9 mouse cellular contexts compared by ENCODE assay signal in the genomic region with DNA sequence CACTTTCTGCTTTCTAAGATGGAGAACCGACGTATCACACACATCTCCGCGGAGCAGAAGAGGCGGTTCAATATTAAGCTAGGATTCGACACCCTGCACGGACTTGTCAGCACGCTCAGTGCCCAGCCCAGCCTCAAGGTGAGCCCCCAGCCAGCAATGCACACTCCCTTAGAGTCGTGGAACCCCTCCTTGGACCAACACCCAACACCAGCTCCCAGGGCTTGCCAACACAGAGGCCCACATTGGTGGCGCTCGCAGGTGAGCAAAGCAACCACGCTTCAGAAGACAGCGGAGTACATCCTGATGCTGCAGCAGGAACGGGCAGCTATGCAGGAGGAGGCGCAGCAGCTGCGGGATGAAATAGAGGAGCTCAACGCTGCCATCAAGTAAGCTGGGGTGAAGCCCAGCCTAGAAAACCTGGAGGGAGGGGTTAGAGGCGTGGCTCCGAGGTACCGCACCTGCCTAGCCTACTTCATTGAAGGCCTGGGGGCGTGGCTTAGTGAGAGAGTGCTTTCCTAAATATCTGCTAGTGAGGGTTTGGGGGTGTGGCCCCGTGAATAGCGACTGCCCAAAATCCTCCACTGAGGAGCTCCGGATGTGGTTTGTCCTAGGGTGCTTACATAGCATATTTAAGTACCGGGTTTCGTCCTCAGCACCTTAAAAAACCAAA. TPM values are rescaled to one million over a fixed set of nuclear protein-coding genes. Genes with fewer than 3 reads are reported as not detected.
DNase-seq lines count a peak whose midpoint lies in the region; ATAC-seq and TF ChIP-seq lines count a peak whose summit lies in the region.
"Had no signal": no experiment of that assay in that cellular context is flagged by ENCODE, and none has a peak within 500 bp of the region (broad histone marks: within the 10 kb centered on the region; RNA-seq: fewer than 3 reads in every experiment).

No protein-coding gene starts in this region.

- H3K9me3 ChIP-seq in forebrain, embryonic 10.5 days, result no peaks in the 10 kb centered on the region
- 0 out of 2 replicates have a peak, but pooled peaks cover 2% of the 10 kb centered on the region for H3K9me3 ChIP-seq in intestine, postnatal 0 days (ENCODE audit: control insufficient read depth)
- no peaks in the 10 kb centered on the region for H3K9me3 ChIP-seq in neural tube, embryonic 15.5 days (replicated peaks)

- H3K4me3 ChIP-seq in cerebellum, adult 2 months (replicated peaks; ENCODE audit: insufficient read depth, low read depth, low read length), result peak overlapping the region; percentile 31
- peak overlapping the region; percentile 36 for H3K4me3 ChIP-seq in forebrain, embryonic 10.5 days
- peak overlapping the region; percentile 11 for H3K4me3 ChIP-seq in intestine, postnatal 0 days (ENCODE audit: low read depth, low read length)
- no peak overlapping the region for H3K4me3 ChIP-seq in lung, adult 2 months (replicated peaks; ENCODE audit: extremely low read depth, low read depth, low read length)
- H3K4me3 ChIP-seq in neural tube, embryonic 15.5 days (replicated peaks), result peak overlapping the region; percentile 30

- TF ChIP-seq POLR2A in cerebellum, adult 2 months (IDR thresholded peaks at IDR 0.05; ENCODE audit: borderline replicate concordance, insufficient read depth, low read length), result no peak
- TF ChIP-seq POLR2A in lung, adult 2 months (IDR thresholded peaks at IDR 0.05; ENCODE audit: borderline replicate concordance, extremely low read depth, low read depth, low read length), result no peak

- H3K4me1 ChIP-seq in cerebellum, adult 2 months (ENCODE audit: control insufficient read depth, insufficient read depth, low read length), result no peaks in the 10 kb centered on the region
- H3K4me1 ChIP-seq in forebrain, embryonic 10.5 days, result peaks cover 15% of the 10 kb centered on the region
- H3K4me1 ChIP-seq in intestine, postnatal 0 days (replicated peaks; ENCODE audit: control insufficient read depth, insufficient read depth, low read length), result no peaks in the 10 kb centered on the region
- no peaks in the 10 kb centered on the region for H3K4me1 ChIP-seq in lung, adult 2 months (ENCODE audit: control insufficient read depth, insufficient read depth, low read length)
- peaks cover 7% of the 10 kb centered on the region for H3K4me1 ChIP-seq in neural tube, embryonic 15.5 days

- no peak overlapping the region for H3K27ac ChIP-seq in cerebellum, adult 2 months (ENCODE audit: insufficient read depth, low read length)
- no peak overlapping the region for H3K27ac ChIP-seq in forebrain, embryonic 10.5 days
- H3K27ac ChIP-seq in intestine, postnatal 0 days (ENCODE audit: low read depth, low read length), result no peak overlapping the region
- H3K27ac ChIP-seq in neural tube, embryonic 15.5 days (replicated peaks), result no peak overlapping the region

- H3K27me3 ChIP-seq in cerebellum, adult 2 months (ENCODE audit: control insufficient read depth, insufficient read depth, low read length), result no peaks in the 10 kb centered on the region
- H3K27me3 ChIP-seq in forebrain, embryonic 10.5 days (ENCODE audit: poor library complexity, severe bottlenecking), result peaks cover 48% of the 10 kb centered on the region
- H3K27me3 ChIP-seq in intestine, postnatal 0 days (replicated peaks; ENCODE audit: control insufficient read depth, insufficient read depth, low read length), result peaks cover 11% of the 10 kb centered on the region; the same call in 1 of the 2 replicates
- H3K27me3 ChIP-seq in neural tube, embryonic 15.5 days (replicated peaks), result peaks cover 45% of the 10 kb centered on the region

- TF ChIP-seq CTCF in cerebellum, adult 2 months (IDR thresholded peaks at IDR 0.05; ENCODE audit: borderline replicate concordance, insufficient read depth, low read depth, low read length), result no peak
- no peak for TF ChIP-seq CTCF in intestine, postnatal 0 days (IDR thresholded peaks at IDR 0.05; ENCODE audit: low read depth)
- no peak for TF ChIP-seq CTCF in lung, adult 2 months (IDR thresholded peaks at IDR 0.05; ENCODE audit: insufficient read depth, low read length)

- no peak for ATAC-seq in cerebellum, adult (ENCODE audit: insufficient number of reproducible peaks, low FRiP score, low TSS enrichment)
- ATAC-seq in intestine, postnatal 0 days, result peak; percentile 52
- peak; percentile 47; the same call in 1 of the 2 replicates for ATAC-seq in neural tube, embryonic 15.5 days (ENCODE audit: low FRiP score)

- H3K9ac ChIP-seq in intestine, postnatal 0 days (ENCODE audit: low read depth, low read length), result no peak overlapping the region
- no peak overlapping the region for H3K9ac ChIP-seq in neural tube, embryonic 15.5 days (replicated peaks)

- peak overlapping the region; percentile 54 for H3K4me2 ChIP-seq in intestine, postnatal 0 days (replicated peaks; ENCODE audit: low read depth)
- peak overlapping the region; percentile 55 for H3K4me2 ChIP-seq in neural tube, embryonic 15.5 days

- H3K36me3 ChIP-seq in forebrain, embryonic 10.5 days (replicated peaks), result no peaks in the 10 kb centered on the region
- H3K36me3 ChIP-seq in intestine, postnatal 0 days (ENCODE audit: control insufficient read depth, insufficient read depth), result no peaks in the 10 kb centered on the region
- no peaks in the 10 kb centered on the region for H3K36me3 ChIP-seq in neural tube, embryonic 15.5 days

- peak; percentile 25 to 41 for DNase-seq in cerebellum, adult 2 months
- DNase-seq in Muller cell, postnatal 12 days (ENCODE audit: inconsistent ontology term), result peak; percentile 34
- no peak for DNase-seq in forebrain, embryonic 10.5 days (ENCODE audit: extremely low spot score, low spot score)
- DNase-seq in lung, adult 2 months, result peak; percentile 55
- no peak for DNase-seq in gastrocnemius, postnatal 25 days

- 7% methylated on average over 26 of the region's 26 CpGs for WGBS in cerebellum, adult 2 months
- 5% methylated on average over 26 of the region's 26 CpGs for WGBS in forebrain, embryonic 10.5 days
- 12% methylated on average over 26 of the region's 26 CpGs for WGBS in intestine, postnatal 0 days
- WGBS in lung, adult 2 months, result 5% methylated on average over 26 of the region's 26 CpGs
- WGBS in neural tube, embryonic 15.5 days, result 4% methylated on average over 26 of the region's 26 CpGs

RNA-seq across cellular contexts. Expression of a gene that starts 15.6 kb away (rescaled TPM):
- polyA plus RNA-seq in cerebellum, adult 2 months (2012; rRNA removed), result 17.6 and 18.5 TPM in 2 replicates
- polyA plus RNA-seq in forebrain, embryonic 10.5 days (2016; fragmentation: Nextera tagmentation; extraction: Ambion mirVana), result 23.8 and 25.0 TPM in 2 replicates
- polyA plus RNA-seq in intestine, postnatal 0 days (2015; fragmentation: Nextera tagmentation; extraction: Ambion mirVana), result 17.7 and 18.0 TPM in 2 replicates
- polyA plus RNA-seq in lung, adult 2 months (2012; rRNA removed), result 8.1 and 8.3 TPM in 2 replicates
- polyA plus RNA-seq in neural tube, embryonic 15.5 days (2015; fragmentation: Nextera tagmentation; extraction: Ambion mirVana), result 15.8 and 17.5 TPM in 2 replicates
- total RNA-seq in gastrocnemius, postnatal 25 days (2021), result 10 to 100 TPM in 1 of 2 experiments, 1 to 10 TPM in 1; 7.5 to 10.5 TPM

RNA-seq across cellular contexts. Expression of a gene that starts 34.2 kb away (rescaled TPM):
- polyA plus RNA-seq in cerebellum, adult 2 months (2012; rRNA removed), result 64.4 TPM in 2 replicates
- polyA plus RNA-seq in forebrain, embryonic 10.5 days (2016; fragmentation: Nextera tagmentation; extraction: Ambion mirVana), result 43.3 and 44.4 TPM in 2 replicates
- 65.1 and 65.7 TPM in 2 replicates for polyA plus RNA-seq in intestine, postnatal 0 days (2015; fragmentation: Nextera tagmentation; extraction: Ambion mirVana)
- polyA plus RNA-seq in lung, adult 2 months (2012; rRNA removed), result 37.3 and 42.9 TPM in 2 replicates
- 44.6 and 46.4 TPM in 2 replicates for polyA plus RNA-seq in neural tube, embryonic 15.5 days (2015; fragmentation: Nextera tagmentation; extraction: Ambion mirVana)
- total RNA-seq in gastrocnemius, postnatal 25 days (2021), result 10 to 100 TPM; 27.1 to 27.4 TPM

RNA-seq across cellular contexts. Expression of a gene that starts 44.2 kb away (rescaled TPM):
- 2.0 TPM in 2 replicates for polyA plus RNA-seq in cerebellum, adult 2 months (2012; rRNA removed)
- polyA plus RNA-seq in forebrain, embryonic 10.5 days (2016; fragmentation: Nextera tagmentation; extraction: Ambion mirVana), result 4.0 and 4.1 TPM in 2 replicates
- 13.7 and 16.2 TPM in 2 replicates for polyA plus RNA-seq in intestine, postnatal 0 days (2015; fragmentation: Nextera tagmentation; extraction: Ambion mirVana)
- polyA plus RNA-seq in lung, adult 2 months (2012; rRNA removed), result 17.8 and 28.5 TPM in 2 replicates
- polyA plus RNA-seq in neural tube, embryonic 15.5 days (2015; fragmentation: Nextera tagmentation; extraction: Ambion mirVana), result 0.79 and 0.84 TPM in 2 replicates
- 10 to 100 TPM; 72.1 to 80.3 TPM for total RNA-seq in gastrocnemius, postnatal 25 days (2021)
- total RNA-seq: MEL had no signal

RNA-seq across cellular contexts. Expression of a gene that starts 53.2 kb away (rescaled TPM):
- polyA plus RNA-seq in cerebellum, adult 2 months (2012; rRNA removed), result 75.3 and 77.4 TPM in 2 replicates
- polyA plus RNA-seq in forebrain, embryonic 10.5 days (2016; fragmentation: Nextera tagmentation; extraction: Ambion mirVana), result 58.0 and 59.1 TPM in 2 replicates
- 11.0 and 12.0 TPM in 2 replicates for polyA plus RNA-seq in intestine, postnatal 0 days (2015; fragmentation: Nextera tagmentation; extraction: Ambion mirVana)
- polyA plus RNA-seq in lung, adult 2 months (2012; rRNA removed), result 22.2 and 23.4 TPM in 2 replicates
- polyA plus RNA-seq in neural tube, embryonic 15.5 days (2015; fragmentation: Nextera tagmentation; extraction: Ambion mirVana), result 23.6 and 27.1 TPM in 2 replicates
- 10 to 100 TPM; 25.7 to 29.2 TPM for total RNA-seq in gastrocnemius, postnatal 25 days (2021)

RNA-seq across cellular contexts. Expression of a gene that starts 55.8 kb away (rescaled TPM):
- 17.7 and 19.8 TPM in 2 replicates for polyA plus RNA-seq in cerebellum, adult 2 months (2012; rRNA removed)
- polyA plus RNA-seq in forebrain, embryonic 10.5 days (2016; fragmentation: Nextera tagmentation; extraction: Ambion mirVana), result 6.6 and 7.7 TPM in 2 replicates
- polyA plus RNA-seq in intestine, postnatal 0 days (2015; fragmentation: Nextera tagmentation; extraction: Ambion mirVana), result 2.5 and 2.9 TPM in 2 replicates
- 2.3 and 3.0 TPM in 2 replicates for polyA plus RNA-seq in lung, adult 2 months (2012; rRNA removed)
- polyA plus RNA-seq in neural tube, embryonic 15.5 days (2015; fragmentation: Nextera tagmentation; extraction: Ambion mirVana), result 30.3 and 34.0 TPM in 2 replicates
- total RNA-seq in gastrocnemius, postnatal 25 days (2021), result under 1 TPM in 1 of 2 experiments, not detected in 1; 0.41 TPM

Comparison
In these comparisons a context has a peak if more than half of its experiments do, and no peak if none do; other contexts are left out.
1. DNase-seq: peak in cerebellum, adult 2 months (2 of 2), Muller cell, postnatal 12 days (single experiment) and lung, adult 2 months (single experiment); none in forebrain, embryonic 10.5 days (single experiment) and gastrocnemius, postnatal 25 days (single experiment).